Mouse (Mus musculus) left cerebral cortex, postnatal 14 days (tissue): ENCODE measurements at regions not wholly inside any gene's neighbourhood (a gene's known extent, or its start where the extent isn't known, plus 50 kb on each side); places are given as distances from the start of the nearest gene placed in this dataset.

ENCODE experiments used
- DNase-seq, 2 experiments: peaks; one replicate each; pipeline ENCODE4 v3.0.0; 2021 to 2022; ENCODE audit warnings: low spot score in 2 of 2, mixed read lengths in 1 of 2
- intact Hi-C: fragments of 180-260 bp; cut with DNase I; formaldehyde crosslinking; loops from one replicate; pipeline ENCODE4 v1.15.1; 2025

GRCm38 (mm10) chr8:23314275-23315123 lies 903.3 kb downstream of the Mrps31 start:
- intact Hi-C loops, result no loop called here
- DNase-seq, result peak in 1 of 2 experiments; percentile 9

DNA sequence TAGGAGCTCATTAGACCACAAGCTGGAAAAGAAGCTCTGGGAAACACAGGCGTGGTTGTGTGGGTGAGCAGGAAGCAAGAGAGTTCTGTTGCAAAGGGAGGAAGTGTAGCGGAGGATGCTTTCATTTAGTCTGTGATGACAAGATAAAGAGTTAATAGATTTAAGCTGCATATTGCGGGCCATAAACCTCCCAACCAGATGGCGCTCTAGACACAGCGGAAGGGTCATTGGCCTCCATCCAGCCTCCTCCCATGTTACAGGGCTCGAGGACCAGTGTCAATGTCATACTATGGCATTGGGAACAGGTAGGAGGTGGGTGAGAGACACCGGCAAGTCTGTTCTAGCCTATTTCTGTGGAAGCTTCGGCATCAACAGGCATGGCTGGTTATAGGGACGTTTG lies 908.4 kb downstream of the Mrps31 start:
- DNase-seq, result peak; percentile 8 to 20
- intact Hi-C loops, result no loop called here

DNA sequence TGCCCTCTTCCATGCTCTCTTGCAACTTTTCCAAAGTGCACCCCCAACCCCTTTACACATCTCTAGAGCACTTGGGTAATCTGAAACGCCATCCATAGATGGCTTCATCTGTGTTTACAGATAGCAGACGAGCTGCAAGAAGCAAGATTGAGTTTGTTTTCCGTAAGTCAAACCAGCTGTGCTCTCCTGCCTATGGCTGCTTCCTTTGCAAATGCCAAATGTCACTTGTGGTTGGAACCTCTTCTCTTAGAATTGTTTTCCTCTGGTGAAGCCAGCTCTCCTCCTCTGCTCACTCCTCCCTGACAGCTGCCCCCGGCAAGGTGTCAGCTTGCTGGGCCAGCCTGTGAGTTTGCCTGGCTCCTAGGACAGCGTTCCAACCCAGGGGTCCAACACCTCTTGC lies 910.0 kb downstream of the Mrps31 start:
- intact Hi-C loops, result no loop called here
- DNase-seq, result no peak

DNA sequence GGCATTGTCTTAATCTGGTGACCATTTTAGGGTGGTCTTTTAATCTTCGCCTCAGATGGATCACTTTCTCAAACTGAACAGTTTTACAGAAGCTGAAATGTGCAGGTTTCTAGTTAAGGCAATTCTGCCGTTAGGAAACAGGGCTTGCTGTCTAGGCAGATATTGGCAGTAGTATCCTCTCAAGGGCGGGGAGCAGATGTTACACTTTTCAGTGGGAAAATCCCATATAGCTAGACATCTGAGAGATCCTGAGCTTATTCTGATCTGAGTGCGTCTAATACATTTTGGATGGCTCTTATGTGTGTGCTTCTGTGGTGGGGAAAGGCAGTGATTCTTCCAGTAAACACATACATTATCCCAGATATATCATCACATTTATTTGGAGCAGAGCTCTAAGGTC lies 916.1 kb downstream of the Mrps31 start:
- intact Hi-C loops, result no loop called here
- DNase-seq, result no peak

DNA sequence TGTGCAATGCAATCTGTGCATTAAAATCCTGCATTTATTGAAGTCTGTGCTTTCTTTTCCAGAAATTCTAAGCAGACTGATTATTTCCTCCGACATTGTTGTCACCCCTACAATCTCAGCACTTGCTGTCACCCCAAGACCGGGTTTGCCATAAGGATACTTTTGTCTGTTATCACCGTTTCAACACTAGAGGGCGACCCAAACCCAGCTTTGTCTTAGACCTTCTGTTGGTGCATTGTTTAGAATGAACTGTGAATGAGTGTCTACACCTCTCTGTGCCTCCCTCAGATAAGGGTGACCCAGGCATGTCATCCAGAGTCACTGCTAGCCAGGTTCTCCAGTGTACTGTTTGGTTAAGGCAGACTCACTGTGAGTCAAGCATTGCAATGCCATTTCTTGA lies 933.0 kb downstream of the Mrps31 start:
- peak in 1 of 2 experiments; percentile 33 for DNase-seq
- intact Hi-C loops, result loop anchor here (2.0 to 10.0 kb wide), 2 partner anchors 161 to 187 kb away; no protein-coding TSS in a partner anchor

DNA sequence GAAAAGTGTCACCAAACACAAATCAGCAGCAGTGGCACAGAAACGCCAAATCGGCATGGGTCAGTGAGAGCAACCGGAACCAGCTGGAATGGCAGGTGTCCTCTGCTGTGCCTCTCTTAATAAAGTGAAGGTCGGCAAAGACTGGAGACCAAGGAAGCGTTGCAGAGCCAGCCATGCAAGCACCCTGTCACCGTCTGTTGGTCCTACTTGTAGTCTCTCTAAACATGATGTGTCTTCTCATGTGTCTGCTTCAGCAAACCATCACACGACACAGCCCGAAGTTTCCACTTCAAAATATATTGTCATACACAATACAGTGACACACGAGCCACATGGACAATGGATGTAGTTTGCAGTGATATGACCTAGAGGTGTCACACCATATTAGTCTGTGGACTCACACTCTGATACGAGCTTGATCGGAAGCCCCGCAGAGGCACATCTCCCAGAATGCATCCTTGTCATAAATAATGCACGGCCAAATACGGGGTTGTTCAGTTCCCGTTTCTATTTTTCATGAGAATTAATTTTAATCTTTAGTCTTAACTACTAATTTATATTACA lies 940.3 kb downstream of the Mrps31 start:
- intact Hi-C loops, result no loop called here
- DNase-seq, result no peak

GRCm38 (mm10) chr8:23352259-23353106 lies 941.3 kb downstream of the Mrps31 start:
- intact Hi-C loops, result no loop called here
- DNase-seq, result no peak

DNA sequence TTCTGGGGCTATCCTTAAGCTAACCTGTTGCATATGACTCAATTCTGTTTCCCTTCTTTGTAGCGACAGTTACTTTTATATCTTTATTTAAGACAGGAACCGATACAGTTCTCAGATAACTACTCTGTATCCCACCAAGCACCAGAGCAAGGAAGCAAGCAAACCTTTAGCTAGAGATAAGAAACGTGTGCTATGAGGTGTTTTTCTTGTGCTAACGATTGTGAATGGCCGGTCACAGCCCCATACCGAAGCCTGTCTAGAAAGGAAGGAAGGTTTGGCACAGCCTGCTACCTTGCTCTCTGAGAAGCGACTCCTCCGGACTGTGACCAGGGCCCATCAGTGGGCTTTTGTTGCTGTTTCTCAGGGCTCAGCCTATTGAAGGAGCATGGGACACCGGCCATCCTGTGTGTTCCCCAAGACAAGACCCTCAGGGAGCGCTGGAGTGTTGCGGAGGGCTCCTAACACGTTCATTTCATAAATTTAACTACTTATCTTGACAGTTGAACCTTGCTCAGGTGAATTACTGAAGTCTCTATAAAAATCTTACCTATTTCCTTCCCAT lies 949.0 kb downstream of the Mrps31 start:
- intact Hi-C loops, result no loop called here
- no peak for DNase-seq

DNA sequence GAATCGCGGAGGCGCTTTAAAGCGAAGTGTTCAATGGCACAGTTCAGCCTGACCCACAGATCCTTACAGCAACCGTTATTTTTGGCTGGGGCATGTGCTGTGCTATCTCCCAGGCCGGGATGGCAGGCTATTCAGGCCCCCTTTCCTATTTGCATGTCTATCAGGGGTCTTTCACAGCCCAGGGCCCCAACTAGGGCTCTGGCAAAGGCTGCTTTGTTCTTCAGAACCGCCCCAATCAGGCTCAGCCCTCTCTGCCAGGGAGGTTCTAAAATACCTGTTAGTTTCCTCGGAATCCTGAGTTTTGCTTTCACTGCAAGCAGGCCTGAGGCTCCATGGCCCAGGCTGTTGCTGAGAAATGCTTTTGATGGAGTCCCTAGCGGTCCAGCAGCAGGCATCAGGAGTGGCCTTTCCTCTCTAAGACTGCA lies 949.7 kb downstream of the Mrps31 start:
- DNase-seq, result no peak
- intact Hi-C loops, result no loop called here
